In genomic region chr4:7829126-7829525, GRCm38 (mm10) we compare ENCODE assay signal across 25 mouse cellular contexts.
DNase-seq lines count a peak whose midpoint lies in the region; ATAC-seq lines count a peak whose summit lies in the region.
"Had no signal": no experiment of that assay in that cellular context is flagged by ENCODE, and none has a peak within 500 bp of the region (broad histone marks: within the 10 kb centered on the region; RNA-seq: fewer than 3 reads in every experiment).

No protein-coding gene starts in this region.

- no peaks in the 10 kb centered on the region for H3K27me3 ChIP-seq in heart, embryonic 11.5 days (ENCODE audit: control insufficient read depth, insufficient read depth, low read length)
- H3K27me3 ChIP-seq: embryonic facial prominence, embryonic 13.5 days; forebrain, embryonic 15.5 days; heart, embryonic 15.5 days; hindbrain, embryonic 12.5 days had no signal

- H3K36me3 ChIP-seq in heart, embryonic 11.5 days (ENCODE audit: control insufficient read depth, insufficient read depth, low read length) = no peaks in the 10 kb centered on the region
- H3K36me3 ChIP-seq: embryonic facial prominence, embryonic 13.5 days; forebrain, embryonic 10.5 days; forebrain, embryonic 15.5 days; G1E; heart, embryonic 15.5 days; hindbrain, embryonic 12.5 days had no signal

- H3K4me3 ChIP-seq in heart, embryonic 11.5 days (ENCODE audit: low read depth, low read length) = no peak overlapping the region
- H3K4me3 ChIP-seq: embryonic facial prominence, embryonic 13.5 days; forebrain, embryonic 10.5 days; forebrain, embryonic 15.5 days; heart, embryonic 15.5 days; hindbrain, embryonic 12.5 days had no signal

- H3K9me3 ChIP-seq in heart, embryonic 11.5 days (replicated peaks; ENCODE audit: control insufficient read depth, low read length) = no peaks in the 10 kb centered on the region
- H3K9me3 ChIP-seq: embryonic facial prominence, embryonic 13.5 days; forebrain, embryonic 10.5 days; forebrain, embryonic 15.5 days; G1E; heart, embryonic 15.5 days; hindbrain, embryonic 12.5 days had no signal

- no peak overlapping the region for H3K27ac ChIP-seq in heart, embryonic 11.5 days (ENCODE audit: low read depth, low read length)
- H3K27ac ChIP-seq: embryonic facial prominence, embryonic 13.5 days; forebrain, embryonic 10.5 days; forebrain, embryonic 15.5 days; heart, embryonic 15.5 days; hindbrain, embryonic 12.5 days had no signal

- DNase-seq in gastrocnemius, adult 18-20 months (ENCODE audit: low spot score) = peak; percentile 3
- no peak for DNase-seq in gastrocnemius, postnatal 14 days
- DNase-seq in heart, adult 9 months (ENCODE audit: low spot score in 2 of 2) = peak; percentile 14 to 20
- DNase-seq in adipocyte (ENCODE audit: low spot score) = peak; percentile 81
- peak; percentile 60 for DNase-seq in fibroblast of lung, adult 2 months (ENCODE audit: low read depth)
- DNase-seq: adrenal gland, adult 2 months; adrenal gland, postnatal 36 days; cerebellum, adult 11 months; cerebellum, adult 8-10 months; cerebellum, postnatal 14 days; embryo, embryonic 11 days; gastrocnemius, postnatal 25 days; heart, postnatal 4 days; kidney, adult 8-10 months had no signal

- no peak overlapping the region for H3K4me2 ChIP-seq in heart, embryonic 11.5 days
- H3K4me2 ChIP-seq: embryonic facial prominence, embryonic 13.5 days; forebrain, embryonic 15.5 days; heart, embryonic 15.5 days; hindbrain, embryonic 12.5 days had no signal

- no peak for ATAC-seq in heart, embryonic 11.5 days (replicated peaks; ENCODE audit: insufficient number of reproducible peaks, low FRiP score, low TSS enrichment)
- ATAC-seq in CD4-positive, CD25-positive, alpha-beta regulatory T cell, adult 4 months = no peak
- ATAC-seq: forebrain, embryonic 15.5 days; hindbrain, embryonic 16.5 days; inflammation-experienced regulatory T-cells, adult 6 months; intestine, postnatal 0 days had no signal

- WGBS in heart, embryonic 11.5 days (ENCODE audit: insufficient replicate concordance) = 59% methylated on average over 1 of the region's 1 CpGs

- intact Hi-C loops in gastrocnemius, postnatal 14 days (cut with DNase I; ENCODE audit: low total_unique reads) = no loop called here

- H3K4me1 ChIP-seq in heart, embryonic 11.5 days (ENCODE audit: control insufficient read depth, insufficient read depth, low read length) = no peaks in the 10 kb centered on the region
- H3K4me1 ChIP-seq: forebrain, embryonic 10.5 days; forebrain, embryonic 15.5 days; heart, embryonic 15.5 days; hindbrain, embryonic 12.5 days had no signal

- H3K9ac ChIP-seq in heart, embryonic 11.5 days (ENCODE audit: low read depth, low read length) = no peak overlapping the region
- H3K9ac ChIP-seq: embryonic facial prominence, embryonic 13.5 days; forebrain, embryonic 15.5 days; heart, embryonic 15.5 days; hindbrain, embryonic 12.5 days had no signal
